Mouse (Mus musculus) bone marrow macrophage, adult 2 months (primary cell): ENCODE results near the gene Mzt1.

Experiments used
- CTCF ChIP-seq: IDR thresholded peaks from 2 replicates; pipeline ENCODE4 v1.5.1; 2012; ENCODE audit warnings: low read depth, mild to moderate bottlenecking, low read length, moderate library complexity
- POLR2A ChIP-seq: IDR thresholded peaks from 2 replicates; pipeline ENCODE4 v1.6.1; 2012; ENCODE audit warnings: mild to moderate bottlenecking, low read depth, low read length, borderline replicate concordance

DNA sequence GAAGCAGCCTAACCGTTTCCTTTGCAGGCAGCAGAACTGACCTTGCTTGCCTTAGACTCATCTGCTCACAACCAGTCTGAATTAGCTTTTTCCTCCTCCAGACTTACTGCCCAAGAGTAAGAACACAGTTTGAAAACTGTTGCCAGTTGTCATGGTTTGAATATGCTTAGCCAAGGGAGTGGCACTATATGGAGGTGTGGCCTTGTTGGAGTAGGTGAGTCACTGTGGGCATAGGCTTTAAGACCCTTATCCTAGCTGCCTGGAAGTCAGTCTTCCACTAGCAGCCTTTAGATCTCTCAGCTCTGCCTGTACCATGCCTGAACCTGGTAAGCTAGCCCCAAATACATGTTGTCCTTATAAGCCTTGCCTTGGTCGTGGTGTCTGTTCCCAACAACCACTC, 8.2 kb downstream of the Mzt1 start:
- TF ChIP-seq POLR2A (no peak), CTCF (no peak)
